Mouse (Mus musculus) liver, postnatal 0 days (tissue): ENCODE results near the gene Ccdc159. TPM values are rescaled to one million over a fixed set of nuclear protein-coding genes. Genes with fewer than 3 reads are reported as not detected.

ENCODE experiments used
- ATAC-seq: fragments of 200-750 bp; cut with Nextera tagmentation; 2 replicates; pipeline ENCODE4 v1.8.0; 2017; ENCODE audit warnings: mild to moderate bottlenecking, moderate library complexity
- DNase-seq: peaks from one replicate; pipeline ENCODE4 v3.0.0-alpha.2; 2016
- H3K27ac ChIP-seq: fragments of 300-500 bp; sonication (generic); 2 replicates; pipeline ENCODE4 v1.5.1; 2014; ENCODE audit warnings: antibody characterized with exemption, moderate library complexity, mild to moderate bottlenecking, low read depth
- H3K27me3 ChIP-seq: fragments of 300-500 bp; sonication (generic); 2 replicates; pipeline ENCODE4 v1.6.1; 2014; ENCODE audit warnings: low read length, control low read depth, mixed read lengths; ENCODE audit not compliant: insufficient read depth
- H3K36me3 ChIP-seq: fragments of 300-500 bp; sonication (generic); replicated peaks from 2 replicates; pipeline ENCODE4 v1.6.1; 2014; ENCODE audit warnings: mild to moderate bottlenecking, control low read depth, low read length, moderate library complexity, mixed read lengths; ENCODE audit not compliant: insufficient read depth
- H3K4me1 ChIP-seq: fragments of 300-500 bp; sonication (generic); 2 replicates; pipeline ENCODE4 v1.6.1; 2014; ENCODE audit warnings: antibody characterized with exemption, mild to moderate bottlenecking, control low read depth; ENCODE audit not compliant: insufficient read depth
- H3K4me2 ChIP-seq: fragments of 300-500 bp; sonication (generic); 2 replicates; pipeline ENCODE4 v1.6.1; 2014; ENCODE audit warnings: low read depth, mild to moderate bottlenecking, low read length, moderate library complexity, mixed read lengths
- H3K4me3 ChIP-seq: fragments of 300-500 bp; sonication (generic); 2 replicates; pipeline ENCODE4 v1.5.1; 2014; ENCODE audit warnings: low read depth, low read length
- H3K9ac ChIP-seq: fragments of 300-500 bp; sonication (generic); replicated peaks from 2 replicates; pipeline ENCODE4 v1.6.1; 2014; ENCODE audit warnings: mild to moderate bottlenecking, moderate library complexity
- H3K9me3 ChIP-seq: fragments of 300-500 bp; sonication (generic); 2 replicates; pipeline ENCODE4 v1.6.1; 2016; ENCODE audit warnings: mild to moderate bottlenecking, control low read depth, low read length, mixed read lengths
- CTCF ChIP-seq: sonication (generic); IDR thresholded peaks from 2 replicates; pipeline ENCODE4 v1.5.1; 2016; ENCODE audit warnings: antibody characterized with exemption, low read depth
- EP300 ChIP-seq: IDR thresholded peaks from 2 replicates; pipeline ENCODE4 v1.6.1; 2016; ENCODE audit warnings: antibody characterized with exemption, low read depth, mild to moderate bottlenecking
- WGBS: fragments of 180-500 bp; shearing (Covaris S2); extraction: QIAGEN DNeasy Blood & Tissue Kit; methylation state at CpG from one replicate; pipeline ENCODE4 v1.1.7; 2014; ENCODE audit not compliant: insufficient replicate concordance; 5-methylcytosine and 5-hydroxymethylcytosine counted together
- polyA plus RNA-seq: library from polyadenylated mRNA; unstranded; fragments of >200 nt; fragmentation: Nextera tagmentation; extraction: Ambion mirVana; gene quantifications from 2 replicates; pipeline ENCODE4 v1.2.1, GENCODE M21; 2015

Gene Ccdc159
- polyA plus RNA-seq, 1 experiment from 2014 or later = 1.1 TPM

- Histone ChIP-seq H3K9ac (no peak overlapping the region), H3K4me3 (no peak overlapping the region), H3K27ac (no peak overlapping the region), H3K4me1 (no peaks in the 10 kb centered on the region), H3K27me3 (0 out of 2 replicates have a peak, but pooled peaks cover 6% of the 10 kb centered on the region), H3K36me3 (no peaks in the 10 kb centered on the region), H3K4me2 (no peak overlapping the region), H3K9me3 (no peaks in the 10 kb centered on the region)
- DNase-seq = no peak
- 79% methylated on average over 9 of the region's 10 CpGs for WGBS
- ATAC-seq = no peak
- TF ChIP-seq CTCF (no peak), EP300 (no peak)
Observed at GRCm38 (mm10) chr9:21976626-21977175, 49.4 kb downstream of the Ccdc159 start.

GRCm38 (mm10) chr9:21977331-21977730 is 50.1 kb downstream of the Ccdc159 start:
- Histone ChIP-seq H3K4me1 (no peaks in the 10 kb centered on the region), H3K36me3 (no peaks in the 10 kb centered on the region), H3K4me3 (no peak overlapping the region), H3K27ac (no peak overlapping the region), H3K9me3 (no peaks in the 10 kb centered on the region), H3K27me3 (0 out of 2 replicates have a peak, but pooled peaks cover 6% of the 10 kb centered on the region), H3K9ac (no peak overlapping the region), H3K4me2 (no peak overlapping the region)
- no peak for TF ChIP-seq EP300
- no peak for TF ChIP-seq CTCF
- DNase-seq (no peak), ATAC-seq (no peak)
- 79% methylated on average over 5 of the region's 5 CpGs for WGBS

GRCm38 (mm10) chr9:21977972-21978371 is 50.7 kb downstream of the Ccdc159 start:
- Histone ChIP-seq H3K27me3 (0 out of 2 replicates have a peak, but pooled peaks cover 6% of the 10 kb centered on the region), H3K4me3 (no peak overlapping the region), H3K4me1 (no peaks in the 10 kb centered on the region), H3K36me3 (no peaks in the 10 kb centered on the region), H3K4me2 (no peak overlapping the region), H3K9me3 (no peaks in the 10 kb centered on the region), H3K9ac (no peak overlapping the region), H3K27ac (no peak overlapping the region)
- DNase-seq = peak; percentile 76
- 0 out of 2 replicates have a peak, but pooled peaks have one; percentile 44 for ATAC-seq
- 26% methylated on average over 2 of the region's 2 CpGs for WGBS
- TF ChIP-seq CTCF = peak; percentile 83
- no peak for TF ChIP-seq EP300

GRCm38 (mm10) chr9:21978398-21979128 is 51.3 kb downstream of the Ccdc159 start:
- 0 out of 2 replicates have a peak, but pooled peaks cover 6% of the 10 kb centered on the region for H3K27me3 ChIP-seq
- H3K4me1 ChIP-seq = no peaks in the 10 kb centered on the region
- ATAC-seq (no peak), DNase-seq (no peak)
- 76% methylated on average over 4 of the region's 4 CpGs for WGBS
- no peak overlapping the region for H3K27ac ChIP-seq
- H3K9me3 ChIP-seq = no peaks in the 10 kb centered on the region
- H3K4me3 ChIP-seq = no peak overlapping the region
- no peak overlapping the region for H3K4me2 ChIP-seq
- no peaks in the 10 kb centered on the region for H3K36me3 ChIP-seq
- no peak for TF ChIP-seq EP300
- no peak for TF ChIP-seq CTCF
- no peak overlapping the region for H3K9ac ChIP-seq

GRCm38 (mm10) chr9:21983911-21984310 is 56.6 kb downstream of the Ccdc159 start:
- DNase-seq (no peak), ATAC-seq (no peak)
- Histone ChIP-seq H3K36me3 (no peaks in the 10 kb centered on the region), H3K4me3 (no peak overlapping the region), H3K4me2 (no peak overlapping the region), H3K9ac (no peak overlapping the region), H3K27ac (no peak overlapping the region), H3K4me1 (peaks cover 12% of the 10 kb centered on the region), H3K27me3 (peaks cover 35% of the 10 kb centered on the region), H3K9me3 (no peaks in the 10 kb centered on the region)
- TF ChIP-seq EP300 = no peak
- TF ChIP-seq CTCF = no peak
- WGBS = 42% methylated on average over 3 of the region's 3 CpGs

Other genes with a start within 250 kb of the Ccdc159 start
- gene Ldlr, start 204.0 kb upstream of the Ccdc159 start, polyA plus RNA-seq = 13.2 and 13.3 TPM in 2 replicates
- 38.4 and 41.4 TPM in 2 replicates for gene Spc24, start 167.2 kb upstream of the Ccdc159 start, polyA plus RNA-seq
- 2.8 and 3.7 TPM in 2 replicates for gene Kank2, start 128.7 kb upstream of the Ccdc159 start, polyA plus RNA-seq
- 74.6 and 75.7 TPM in 2 replicates for gene Angptl8, start 92.0 kb upstream of the Ccdc159 start, polyA plus RNA-seq
- gene Dock6, start 74.8 kb upstream of the Ccdc159 start, polyA plus RNA-seq = 3.6 and 4.1 TPM in 2 replicates
- gene Rab3d, start 9.3 kb upstream of the Ccdc159 start, polyA plus RNA-seq = 9.3 and 9.9 TPM in 2 replicates
- 222 and 246 TPM in 2 replicates for gene Tmem205, start 85 bp downstream of the Ccdc159 start, polyA plus RNA-seq
- gene Plppr2, start 9.6 kb downstream of the Ccdc159 start, polyA plus RNA-seq = 0.70 and 1.0 TPM in 2 replicates
- gene Swsap1, start 28.3 kb downstream of the Ccdc159 start, polyA plus RNA-seq = 2.3 and 2.6 TPM in 2 replicates
- gene Epor, start 36.0 kb downstream of the Ccdc159 start, polyA plus RNA-seq = 40.6 and 41.6 TPM in 2 replicates
- 0.14 and 0.32 TPM in 2 replicates for gene Rgl3, start 62.0 kb downstream of the Ccdc159 start, polyA plus RNA-seq
- not detected in 2 replicates for gene Ccdc151, start 75.2 kb downstream of the Ccdc159 start, polyA plus RNA-seq
- gene Prkcsh, start 75.3 kb downstream of the Ccdc159 start, polyA plus RNA-seq = 47.0 and 47.6 TPM in 2 replicates
- not detected in 2 replicates for gene Elavl3, start 124.6 kb downstream of the Ccdc159 start, polyA plus RNA-seq
- not detected in 2 replicates for gene Gm49318, start 143.8 kb downstream of the Ccdc159 start, polyA plus RNA-seq
- gene Zfp653, start 143.9 kb downstream of the Ccdc159 start, polyA plus RNA-seq = 2.6 and 3.1 TPM in 2 replicates
- 18.1 and 18.2 TPM in 2 replicates for gene Ecsit, start 158.0 kb downstream of the Ccdc159 start, polyA plus RNA-seq
- 0.33 and 0.68 TPM in 2 replicates for gene Cnn1, start 171.7 kb downstream of the Ccdc159 start, polyA plus RNA-seq
- 72.7 and 75.6 TPM in 2 replicates for gene Elof1, start 189.7 kb downstream of the Ccdc159 start, polyA plus RNA-seq
- gene Acp5, start 208.2 kb downstream of the Ccdc159 start, polyA plus RNA-seq = 102 and 108 TPM in 2 replicates
- 34.9 and 36.6 TPM in 2 replicates for gene Pigyl, start 229.4 kb downstream of the Ccdc159 start, polyA plus RNA-seq